Mouse (Mus musculus) olfactory bulb, adult 2 months (tissue): Measurements from ENCODE around the gene Zbtb44.

Experiments
- CTCF ChIP-seq: fragments of 200-500 bp; IDR thresholded peaks from 2 replicates; pipeline ENCODE4 v1.5.1; 2012; ENCODE audit warnings: low read depth, mild to moderate bottlenecking, low read length, moderate library complexity; ENCODE audit not compliant: insufficient read depth
- POLR2A ChIP-seq: fragments of 200-500 bp; IDR thresholded peaks from 2 replicates; pipeline ENCODE4 v1.6.1; 2012; ENCODE audit warnings: mild to moderate bottlenecking, low read depth, low read length, moderate library complexity; ENCODE audit not compliant: insufficient read depth

DNA sequence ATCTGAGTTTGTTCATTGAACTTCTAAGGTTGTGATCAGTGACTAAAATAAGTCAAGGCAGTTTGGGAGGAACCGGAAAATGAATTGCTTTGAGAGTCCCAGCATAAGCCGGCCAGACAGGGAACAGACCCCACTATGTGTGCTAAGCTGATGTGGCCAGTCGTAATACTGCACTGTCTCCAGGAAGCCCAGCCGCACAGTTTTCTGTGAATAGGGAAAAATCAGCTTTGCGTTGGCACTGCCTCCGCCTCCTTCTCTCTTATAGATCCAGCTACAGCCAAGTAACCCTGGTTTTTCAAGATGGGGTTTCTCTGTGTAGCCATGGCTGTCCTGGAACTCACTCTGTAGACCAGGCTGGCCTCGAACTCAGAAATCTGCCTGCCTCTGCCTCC, 56.3 kb downstream of the Zbtb44 start:
- TF ChIP-seq POLR2A (no peak), CTCF (no peak)
